Mouse (Mus musculus) embryonic facial prominence, embryonic 14.5 days (tissue): ENCODE results near the gene Il1rn. TPM values are rescaled to one million over a fixed set of nuclear protein-coding genes. Genes with fewer than 3 reads are reported as not detected.

Source experiments
- ATAC-seq: fragments of 200-750 bp; cut with Nextera tagmentation; 2 replicates; pipeline ENCODE4 v1.8.0; 2017; ENCODE audit warnings: low read depth, moderate number of reproducible peaks, moderate TSS enrichment
- DNase-seq: peaks from one replicate; pipeline ENCODE4 v3.0.0-alpha.2; 2015; ENCODE audit warnings: low spot score
- H3K27ac ChIP-seq: fragments of 300-500 bp; sonication (generic); replicated peaks from 2 replicates; pipeline ENCODE4 v1.5.1; 2014; ENCODE audit warnings: low read depth, mild to moderate bottlenecking, low read length, moderate library complexity
- H3K27me3 ChIP-seq: fragments of 300-500 bp; sonication (generic); replicated peaks from 2 replicates; pipeline ENCODE4 v1.6.1; 2014; ENCODE audit warnings: low read length; ENCODE audit not compliant: control insufficient read depth, insufficient read depth
- H3K36me3 ChIP-seq: fragments of 300-500 bp; sonication (generic); 2 replicates; pipeline ENCODE4 v1.6.1; 2014; ENCODE audit warnings: low read length, mixed read lengths; ENCODE audit not compliant: control insufficient read depth, insufficient read depth
- H3K4me1 ChIP-seq: fragments of 300-500 bp; sonication (generic); 2 replicates; pipeline ENCODE4 v1.6.1; 2014; ENCODE audit warnings: antibody characterized with exemption, low read length; ENCODE audit not compliant: control insufficient read depth, insufficient read depth
- H3K4me2 ChIP-seq: fragments of 300-500 bp; sonication (generic); 2 replicates; pipeline ENCODE4 v1.6.1; 2014; ENCODE audit warnings: low read depth, mild to moderate bottlenecking, low read length, moderate library complexity, mixed read lengths
- H3K4me3 ChIP-seq: fragments of 300-500 bp; sonication (generic); 2 replicates; pipeline ENCODE4 v1.5.1; 2014; ENCODE audit warnings: low read depth, mild to moderate bottlenecking, low read length
- H3K9ac ChIP-seq: fragments of 300-500 bp; sonication (generic); 2 replicates; pipeline ENCODE4 v1.6.1; 2014; ENCODE audit warnings: low read depth, mild to moderate bottlenecking, low read length, moderate library complexity, mixed read lengths
- H3K9me3 ChIP-seq: fragments of 300-500 bp; sonication (generic); 2 replicates; pipeline ENCODE4 v1.6.1; 2016; ENCODE audit warnings: low read length; ENCODE audit not compliant: control insufficient read depth
- WGBS: fragments of 180-500 bp; shearing (Covaris S2); extraction: QIAGEN DNeasy Blood & Tissue Kit; methylation state at CpG from one replicate; pipeline ENCODE4 v1.1.7; 2014; 5-methylcytosine and 5-hydroxymethylcytosine counted together
- polyA plus RNA-seq: library from polyadenylated mRNA; unstranded; fragments of >200 nt; fragmentation: Nextera tagmentation; extraction: Ambion mirVana; gene quantifications from 2 replicates; pipeline ENCODE4 v1.2.1, GENCODE M21; 2014

The Il1rn gene
- polyA plus RNA-seq, 1 experiment from 2014 or later = 1.9 TPM

- Histone ChIP-seq H3K27me3 (peaks cover 5% of the 10 kb centered on the region; the same call in 1 of the 2 replicates), H3K4me2 (no peak overlapping the region), H3K4me3 (no peak overlapping the region), H3K27ac (no peak overlapping the region), H3K9me3 (no peaks in the 10 kb centered on the region), H3K4me1 (peaks cover 5% of the 10 kb centered on the region; the same call in 1 of the 2 replicates), H3K36me3 (no peaks in the 10 kb centered on the region), H3K9ac (no peak overlapping the region)
- DNase-seq (no peak), ATAC-seq (no peak)
- WGBS = 65% methylated on average over 12 of the region's 12 CpGs
These were observed 29.7 kb downstream of the Il1rn start for GRCm38 (mm10) chr2:24366214-24366975.

- 5% methylated on average over 26 of the region's 47 CpGs for WGBS
- peak within 1 kb of the TSS; percentile 79 for H3K4me2 ChIP-seq
- peak within 1 kb of the TSS; percentile 42 for H3K4me3 ChIP-seq
- peaks cover 5% of the 10 kb centered on the region; the same call in 1 of the 2 replicates for H3K27me3 ChIP-seq
- DNase-seq (peak; percentile 79), ATAC-seq (peak; percentile 97)
- no peaks in the 10 kb centered on the region for H3K36me3 ChIP-seq
- peaks cover 5% of the 10 kb centered on the region; the same call in 1 of the 2 replicates for H3K4me1 ChIP-seq
- H3K9me3 ChIP-seq = no peaks in the 10 kb centered on the region
- H3K27ac ChIP-seq = no peak within 1 kb of the TSS
- H3K9ac ChIP-seq = peak within 1 kb of the TSS; percentile 54
These were observed 30.6 kb downstream of the Il1rn start, which contains the start of gene Psd4 for GRCm38 (mm10) chr2:24367030-24367894. Psd4 (plus strand) TSS chr2:24367580.

DNA sequence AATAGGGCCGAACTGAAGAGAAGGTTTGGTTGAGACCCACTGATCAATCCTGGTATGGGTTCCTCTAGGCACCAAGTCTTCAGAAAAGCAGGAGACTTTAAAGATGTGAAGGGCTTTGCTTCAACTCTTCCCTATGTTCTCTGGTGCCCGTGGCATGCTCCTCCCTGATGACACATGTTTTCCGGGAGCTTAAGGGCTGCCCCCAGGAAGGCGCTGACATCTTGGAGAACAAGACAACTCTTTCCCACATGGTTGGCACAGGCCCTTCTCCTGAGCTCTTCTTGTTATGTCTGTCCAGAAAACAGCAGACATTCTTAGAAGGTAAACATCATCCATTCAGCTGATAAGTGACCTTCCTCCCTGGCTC, 31.2 kb downstream of the Il1rn start:
- ATAC-seq (no peak), DNase-seq (no peak)
- peaks cover 5% of the 10 kb centered on the region; the same call in 1 of the 2 replicates for H3K4me1 ChIP-seq
- H3K27me3 ChIP-seq = peaks cover 5% of the 10 kb centered on the region; the same call in 1 of the 2 replicates
- H3K9me3 ChIP-seq = no peaks in the 10 kb centered on the region
- H3K9ac ChIP-seq = peak overlapping the region; percentile 54
- H3K36me3 ChIP-seq = no peaks in the 10 kb centered on the region
- H3K27ac ChIP-seq = no peak overlapping the region
- H3K4me2 ChIP-seq = peak overlapping the region; percentile 79
- WGBS = 65% methylated on average over 4 of the region's 4 CpGs
- H3K4me3 ChIP-seq = peak overlapping the region; percentile 42

- no peak overlapping the region for H3K9ac ChIP-seq
- 73% methylated on average over 5 of the region's 5 CpGs for WGBS
- no peak overlapping the region for H3K4me3 ChIP-seq
- DNase-seq (no peak), ATAC-seq (no peak)
- no peaks in the 10 kb centered on the region for H3K27me3 ChIP-seq
- no peak overlapping the region for H3K27ac ChIP-seq
- no peaks in the 10 kb centered on the region for H3K4me1 ChIP-seq
- no peaks in the 10 kb centered on the region for H3K9me3 ChIP-seq
- H3K4me2 ChIP-seq = no peak overlapping the region
- H3K36me3 ChIP-seq = no peaks in the 10 kb centered on the region
These were observed 42.2 kb downstream of the Il1rn start for GRCm38 (mm10) chr2:24378747-24379450.

GRCm38 (mm10) chr2:24382456-24383230, 46.0 kb downstream of the Il1rn start:
- DNase-seq = no peak
- Histone ChIP-seq H3K27me3 (no peaks in the 10 kb centered on the region), H3K36me3 (no peaks in the 10 kb centered on the region), H3K4me1 (no peaks in the 10 kb centered on the region), H3K9ac (no peak overlapping the region), H3K4me3 (no peak overlapping the region), H3K4me2 (no peak overlapping the region), H3K27ac (no peak overlapping the region), H3K9me3 (no peaks in the 10 kb centered on the region)
- no peak for ATAC-seq
- 70% methylated on average over 9 of the region's 9 CpGs for WGBS

DNA sequence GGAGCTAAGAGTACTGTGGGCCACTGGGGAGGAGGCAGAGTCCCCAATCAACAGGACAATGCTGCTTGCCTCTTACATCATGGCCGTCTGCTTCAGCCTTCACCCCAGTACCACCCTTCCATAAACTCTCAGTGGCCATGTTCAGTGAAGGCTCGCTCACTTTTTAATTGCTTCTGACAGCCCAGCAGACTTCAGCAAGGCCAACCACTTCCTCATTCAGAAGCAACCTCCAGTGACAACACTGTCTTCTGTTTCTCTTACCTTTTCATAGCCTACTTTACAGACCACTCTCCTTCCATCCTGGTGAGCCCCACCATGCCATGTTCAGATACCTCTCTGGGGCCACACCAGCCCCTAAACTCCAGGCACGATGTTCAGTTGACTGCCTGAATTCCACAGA, 47.0 kb downstream of the Il1rn start:
- no peaks in the 10 kb centered on the region for H3K36me3 ChIP-seq
- no peaks in the 10 kb centered on the region for H3K9me3 ChIP-seq
- no peak overlapping the region for H3K27ac ChIP-seq
- H3K4me1 ChIP-seq = no peaks in the 10 kb centered on the region
- DNase-seq (no peak), ATAC-seq (no peak)
- H3K9ac ChIP-seq = no peak overlapping the region
- H3K4me3 ChIP-seq = no peak overlapping the region
- no peaks in the 10 kb centered on the region for H3K27me3 ChIP-seq
- 73% methylated on average over 3 of the region's 3 CpGs for WGBS
- no peak overlapping the region for H3K4me2 ChIP-seq

DNA sequence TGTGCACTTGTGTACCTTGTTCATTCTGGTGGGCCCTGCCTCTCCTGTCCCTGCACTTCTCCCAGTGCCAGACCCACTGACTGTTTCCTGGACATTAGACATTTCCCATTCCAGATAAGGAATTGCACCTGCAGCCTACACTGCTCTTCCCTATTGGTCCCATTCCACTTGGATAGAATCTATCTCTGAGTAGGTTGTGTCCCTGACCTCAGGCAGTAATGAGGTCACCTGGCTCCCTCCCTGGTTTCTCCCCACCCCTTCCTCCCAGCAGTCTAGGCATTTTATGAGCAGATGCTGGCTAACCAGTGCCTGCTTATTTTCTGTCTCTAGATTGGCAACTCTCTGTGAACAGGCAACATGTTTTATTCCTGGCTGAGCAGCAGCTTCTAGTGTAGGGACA, 47.7 kb downstream of the Il1rn start:
- no peak for DNase-seq
- H3K27me3 ChIP-seq = no peaks in the 10 kb centered on the region

More for the DNA sequence above, 47.7 kb downstream of the Il1rn start:
- Histone ChIP-seq H3K4me3 (no peak overlapping the region), H3K36me3 (no peaks in the 10 kb centered on the region), H3K9ac (no peak overlapping the region), H3K27ac (no peak overlapping the region), H3K9me3 (no peaks in the 10 kb centered on the region), H3K4me1 (no peaks in the 10 kb centered on the region), H3K4me2 (no peak overlapping the region)
- no peak for ATAC-seq
